In genomic region chr1:136952609-136953311, GRCm38 (mm10) we compare ENCODE assay signal across 9 mouse cellular contexts. TPM values are rescaled to one million over a fixed set of nuclear protein-coding genes. Genes with fewer than 3 reads are reported as not detected.
A peak's percentile ranks its signal among the peaks of the same experiment; 100 is the strongest.
DNase-seq lines count a peak whose midpoint lies in the region; ATAC-seq lines count a peak whose summit lies in the region.
"Had no signal": no experiment of that assay in that cellular context is flagged by ENCODE, and none has a peak within 500 bp of the region (broad histone marks: within the 10 kb centered on the region; RNA-seq: fewer than 3 reads in every experiment).

No protein-coding gene starts in this region.

- H3K9ac ChIP-seq in embryonic facial prominence, embryonic 13.5 days, result 0 out of 2 replicates have a peak overlapping the region, but pooled peaks have one; percentile 40
- no peak overlapping the region for H3K9ac ChIP-seq in hindbrain, embryonic 15.5 days
- no peak overlapping the region; the same call in 1 of the 2 replicates for H3K9ac ChIP-seq in midbrain, embryonic 11.5 days (ENCODE audit: low read length)

- H3K9me3 ChIP-seq in embryonic facial prominence, embryonic 13.5 days, result no peaks in the 10 kb centered on the region
- 0 out of 2 replicates have a peak, but pooled peaks cover 3% of the 10 kb centered on the region for H3K9me3 ChIP-seq in hindbrain, embryonic 15.5 days
- H3K9me3 ChIP-seq in midbrain, embryonic 11.5 days (ENCODE audit: control insufficient read depth, low read length), result 0 out of 2 replicates have a peak, but pooled peaks cover 2% of the 10 kb centered on the region

- H3K4me2 ChIP-seq in embryonic facial prominence, embryonic 13.5 days, result peak overlapping the region; percentile 69
- peak overlapping the region; percentile 57 for H3K4me2 ChIP-seq in hindbrain, embryonic 15.5 days
- peak overlapping the region; percentile 64 for H3K4me2 ChIP-seq in midbrain, embryonic 11.5 days

- ATAC-seq in embryonic facial prominence, embryonic 13.5 days (ENCODE audit: insufficient number of reproducible peaks, insufficient read depth, low FRiP score, low TSS enrichment, low read depth), result no peak
- no peak for ATAC-seq in hindbrain, embryonic 15.5 days (ENCODE audit: low FRiP score, low read depth)
- peak; percentile 36 for ATAC-seq in midbrain, embryonic 11.5 days (ENCODE audit: low FRiP score)

- peaks cover 100% of the 10 kb centered on the region for H3K27me3 ChIP-seq in embryonic facial prominence, embryonic 13.5 days
- H3K27me3 ChIP-seq in hindbrain, embryonic 15.5 days, result peaks cover 86% of the 10 kb centered on the region
- H3K27me3 ChIP-seq in midbrain, embryonic 11.5 days (ENCODE audit: control insufficient read depth, insufficient read depth, low read length), result peaks cover 91% of the 10 kb centered on the region

- under 1% methylated on average over 39 of the region's 39 CpGs for WGBS in embryonic facial prominence, embryonic 13.5 days
- under 1% methylated on average over 39 of the region's 39 CpGs for WGBS in hindbrain, embryonic 15.5 days
- under 1% methylated on average over 39 of the region's 39 CpGs for WGBS in midbrain, embryonic 11.5 days

- H3K4me3 ChIP-seq in embryonic facial prominence, embryonic 13.5 days, result peak overlapping the region; percentile 41
- H3K4me3 ChIP-seq in hindbrain, embryonic 15.5 days, result peak overlapping the region; percentile 29
- H3K4me3 ChIP-seq in midbrain, embryonic 11.5 days (ENCODE audit: low read depth, low read length), result peak overlapping the region; percentile 30
- H3K4me3 ChIP-seq: myocyte had no signal

- H3K27ac ChIP-seq in embryonic facial prominence, embryonic 13.5 days, result no peak overlapping the region
- no peak overlapping the region for H3K27ac ChIP-seq in hindbrain, embryonic 15.5 days (replicated peaks)
- no peak overlapping the region for H3K27ac ChIP-seq in midbrain, embryonic 11.5 days (ENCODE audit: low read depth, low read length)

- DNase-seq in ovary, adult 18-20 months (ENCODE audit: low spot score), result peak; percentile 51
- DNase-seq in ovary, postnatal 10 days (ENCODE audit: low spot score), result no peak
- DNase-seq in midbrain, embryonic 11.5 days (ENCODE audit: low spot score, missing footprints), result peak; percentile 98
- DNase-seq in natural killer cell, adult 2 months (ENCODE audit: low spot score in 2 of 2), result no peak
- no peak for DNase-seq in gastrocnemius, postnatal 25 days
- DNase-seq in lung, postnatal 10 days, result no peak

- peaks cover 31% of the 10 kb centered on the region for H3K4me1 ChIP-seq in embryonic facial prominence, embryonic 13.5 days
- H3K4me1 ChIP-seq in hindbrain, embryonic 15.5 days (replicated peaks), result peaks cover 30% of the 10 kb centered on the region
- H3K4me1 ChIP-seq in midbrain, embryonic 11.5 days (ENCODE audit: control insufficient read depth, insufficient read depth, low read length), result peaks cover 16% of the 10 kb centered on the region

- H3K36me3 ChIP-seq in embryonic facial prominence, embryonic 13.5 days, result no peaks in the 10 kb centered on the region
- H3K36me3 ChIP-seq in hindbrain, embryonic 15.5 days, result no peaks in the 10 kb centered on the region
- H3K36me3 ChIP-seq in midbrain, embryonic 11.5 days (ENCODE audit: control insufficient read depth, insufficient read depth, low read length), result no peaks in the 10 kb centered on the region

RNA-seq across cellular contexts. Expression of gene Nr5a2, which starts 7.5 kb away (rescaled TPM):
- polyA plus RNA-seq in embryonic facial prominence, embryonic 13.5 days (2015; fragmentation: Nextera tagmentation; extraction: Ambion mirVana), result 1.3 and 1.6 TPM in 2 replicates
- polyA plus RNA-seq in hindbrain, embryonic 15.5 days (2015; fragmentation: Nextera tagmentation; extraction: Ambion mirVana), result 0.70 and 1.2 TPM in 2 replicates
- 0.40 and 0.52 TPM in 2 replicates for polyA plus RNA-seq in midbrain, embryonic 11.5 days (2014; fragmentation: Nextera tagmentation; extraction: Ambion mirVana)
- under 1 TPM; 0.29 to 0.61 TPM for total RNA-seq in gastrocnemius, postnatal 25 days (2021)
- polyA plus RNA-seq: myocyte had no signal

Comparison
In these comparisons a context has a peak if more than half of its experiments do, and no peak if none do; other contexts are left out.
1. DNase-seq: peak in ovary, adult 18-20 months (single experiment) and midbrain, embryonic 11.5 days (single experiment); none in ovary, postnatal 10 days (single experiment), natural killer cell, adult 2 months (0 of 2), gastrocnemius, postnatal 25 days (single experiment) and lung, postnatal 10 days (single experiment).
2. Peak in every context shown above with its lines, with median percentiles within 50 percentile points of each other: H3K4me2 ChIP-seq and H3K4me3 ChIP-seq.